Mouse (Mus musculus) forebrain, embryonic 14.5 days (tissue): ENCODE data around the gene Cdhr4. TPM values are rescaled to one million over a fixed set of nuclear protein-coding genes. Genes with fewer than 3 reads are reported as not detected.

ENCODE experiments used
- ATAC-seq: fragments of 200-750 bp; cut with Nextera tagmentation; 2 replicates; pipeline ENCODE4 v1.8.0; 2017; ENCODE audit warnings: mild to moderate bottlenecking, moderate library complexity
- DNase-seq: peaks from one replicate; pipeline ENCODE4 v3.0.0-alpha.2; 2015; ENCODE audit warnings: low spot score
- H3K27ac ChIP-seq: fragments of 300-500 bp; sonication (generic); 2 replicates; pipeline ENCODE4 v1.5.1; 2014; ENCODE audit warnings: low read depth, mild to moderate bottlenecking, control low read depth, low read length, moderate library complexity
- H3K27me3 ChIP-seq: fragments of 300-500 bp; sonication (generic); replicated peaks from 2 replicates; pipeline ENCODE4 v1.6.1; 2014; ENCODE audit warnings: low read length, control low read depth, mixed read lengths; ENCODE audit not compliant: control insufficient read depth, insufficient read depth
- H3K36me3 ChIP-seq: fragments of 300-500 bp; sonication (generic); 2 replicates; pipeline ENCODE4 v1.6.1; 2014; ENCODE audit warnings: low read length, control low read depth; ENCODE audit not compliant: control insufficient read depth, insufficient read depth
- H3K4me1 ChIP-seq: fragments of 300-500 bp; sonication (generic); 2 replicates; pipeline ENCODE4 v1.6.1; 2014; ENCODE audit warnings: antibody characterized with exemption, low read length, control low read depth; ENCODE audit not compliant: control insufficient read depth, insufficient read depth
- H3K4me2 ChIP-seq: fragments of 300-500 bp; sonication (generic); 2 replicates; pipeline ENCODE4 v1.6.1; 2014; ENCODE audit warnings: mild to moderate bottlenecking, control low read depth, low read length
- H3K4me3 ChIP-seq: fragments of 300-500 bp; sonication (generic); 2 replicates; pipeline ENCODE4 v1.5.1; 2014; ENCODE audit warnings: low read depth, low read length, control low read depth
- H3K9ac ChIP-seq: fragments of 300-500 bp; sonication (generic); 2 replicates; pipeline ENCODE4 v1.6.1; 2014; ENCODE audit warnings: mild to moderate bottlenecking, low read length, control low read depth, moderate library complexity
- H3K9me3 ChIP-seq: fragments of 300-500 bp; sonication (generic); replicated peaks from 2 replicates; pipeline ENCODE4 v1.6.1; 2016; ENCODE audit warnings: low read length, control low read depth, mixed read lengths; ENCODE audit not compliant: control insufficient read depth
- WGBS: fragments of 180-500 bp; shearing (Covaris S2); extraction: QIAGEN DNeasy Blood & Tissue Kit; methylation state at CpG from one replicate; pipeline ENCODE4 v1.1.7; 2014; 5-methylcytosine and 5-hydroxymethylcytosine counted together
- polyA plus RNA-seq: library from polyadenylated mRNA; unstranded; fragments of >200 nt; fragmentation: Nextera tagmentation; extraction: Ambion mirVana; gene quantifications from 2 replicates; pipeline ENCODE4 v1.2.1, GENCODE M21; 2014

The Cdhr4 gene
- polyA plus RNA-seq, 1 experiment from 2014 or later = 1.2 TPM

DNA sequence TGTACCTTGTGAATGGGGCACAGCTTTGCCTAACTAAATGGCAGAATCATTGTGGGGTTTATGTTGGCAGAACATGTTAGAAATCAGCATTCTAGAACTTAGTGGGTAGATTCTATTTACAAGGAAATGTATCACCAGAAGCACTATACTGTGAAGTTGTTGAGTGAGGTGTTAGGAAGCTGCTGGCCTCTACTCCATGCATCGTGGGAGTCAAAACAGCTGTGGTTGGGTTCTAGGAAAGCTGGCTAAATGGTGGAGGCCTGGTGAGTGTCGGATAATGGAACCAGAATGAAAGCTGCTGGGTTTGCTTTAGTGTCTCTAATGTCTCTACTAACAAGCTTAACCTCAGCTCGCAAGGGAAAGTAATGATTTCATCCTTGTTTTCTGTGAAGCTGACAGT, 24.8 kb downstream of the Cdhr4 start:
- Histone ChIP-seq H3K27ac (no peak overlapping the region), H3K4me1 (no peaks in the 10 kb centered on the region), H3K9ac (no peak overlapping the region), H3K36me3 (peaks cover 21% of the 10 kb centered on the region; the same call in 1 of the 2 replicates), H3K27me3 (no peaks in the 10 kb centered on the region), H3K4me3 (no peak overlapping the region), H3K4me2 (no peak overlapping the region), H3K9me3 (no peaks in the 10 kb centered on the region)
- DNase-seq = no peak
- 81% methylated on average over 3 of the region's 3 CpGs for WGBS
- no peak for ATAC-seq

- Histone ChIP-seq H3K36me3 (peaks cover 33% of the 10 kb centered on the region), H3K4me2 (no peak overlapping the region), H3K4me1 (no peaks in the 10 kb centered on the region), H3K27ac (no peak overlapping the region), H3K27me3 (no peaks in the 10 kb centered on the region), H3K9me3 (no peaks in the 10 kb centered on the region), H3K9ac (no peak overlapping the region), H3K4me3 (no peak overlapping the region)
- DNase-seq (no peak), ATAC-seq (no peak)
- WGBS = 95% methylated on average over 1 of the region's 1 CpGs
Observed at GRCm38 (mm10) chr9:108020741-108021140, 28.4 kb downstream of the Cdhr4 start.

DNA sequence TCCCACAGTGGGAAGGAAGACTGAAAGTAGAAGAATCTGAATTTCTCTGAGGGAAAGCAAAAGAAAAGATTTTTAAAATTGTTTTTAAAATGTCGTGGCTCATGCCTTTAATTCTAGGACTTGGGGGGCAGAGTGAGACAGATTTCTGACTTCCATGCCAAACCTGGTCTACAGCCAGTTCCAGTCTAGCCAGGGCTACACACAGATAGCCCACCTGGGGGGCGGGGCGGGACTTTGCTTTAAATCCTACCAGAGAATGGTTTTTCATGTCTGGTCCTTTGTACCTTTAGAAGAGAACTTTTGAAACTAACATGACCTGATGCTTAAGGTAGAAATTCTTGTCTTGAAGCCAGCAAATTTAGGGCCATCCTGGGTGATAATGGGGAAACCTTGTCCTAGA, 30.9 kb downstream of the Cdhr4 start:
- WGBS = 90% methylated on average over 3 of the region's 3 CpGs
- no peak overlapping the region for H3K4me2 ChIP-seq
- H3K27ac ChIP-seq = no peak overlapping the region
- H3K36me3 ChIP-seq = peaks cover 36% of the 10 kb centered on the region
- no peak overlapping the region for H3K4me3 ChIP-seq
- H3K27me3 ChIP-seq = no peaks in the 10 kb centered on the region
- H3K4me1 ChIP-seq = no peaks in the 10 kb centered on the region
- DNase-seq (no peak), ATAC-seq (no peak)
- H3K9ac ChIP-seq = no peak overlapping the region
- no peaks in the 10 kb centered on the region for H3K9me3 ChIP-seq

- 91% methylated on average over 3 of the region's 3 CpGs for WGBS
- Histone ChIP-seq H3K27ac (no peak overlapping the region), H3K9ac (no peak overlapping the region), H3K4me2 (no peak overlapping the region), H3K27me3 (no peaks in the 10 kb centered on the region), H3K4me1 (no peaks in the 10 kb centered on the region), H3K36me3 (peaks cover 48% of the 10 kb centered on the region), H3K9me3 (no peaks in the 10 kb centered on the region), H3K4me3 (no peak overlapping the region)
- ATAC-seq = no peak
- DNase-seq = no peak
Observed at GRCm38 (mm10) chr9:108026584-108026983, 34.3 kb downstream of the Cdhr4 start.

DNA sequence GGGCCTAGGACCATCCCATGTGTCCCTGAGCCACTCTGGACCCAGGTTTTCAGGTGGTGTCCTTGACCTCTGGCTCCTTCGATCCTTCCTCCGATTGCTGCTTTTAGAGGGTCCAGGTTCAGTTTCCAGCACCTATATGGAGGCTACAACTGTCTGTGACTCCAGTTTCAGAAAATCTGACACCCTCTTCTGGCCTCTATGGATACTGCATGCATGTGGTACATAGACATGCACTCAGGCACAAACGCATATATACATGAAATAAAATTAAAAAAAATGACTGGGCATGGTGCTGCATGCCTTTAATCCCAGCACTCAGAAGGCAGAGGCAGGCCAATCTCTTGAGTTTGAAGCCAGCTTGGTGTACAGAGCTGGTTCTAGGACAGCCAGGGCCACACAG, 35.6 kb downstream of the Cdhr4 start:
- 97% methylated on average over 3 of the region's 3 CpGs for WGBS
- DNase-seq (no peak), ATAC-seq (no peak)
- no peaks in the 10 kb centered on the region for H3K9me3 ChIP-seq
- H3K27ac ChIP-seq = no peak overlapping the region
- H3K9ac ChIP-seq = no peak overlapping the region
- no peak overlapping the region for H3K4me2 ChIP-seq
- peaks cover 58% of the 10 kb centered on the region for H3K36me3 ChIP-seq
- H3K27me3 ChIP-seq = no peaks in the 10 kb centered on the region
- no peak overlapping the region for H3K4me3 ChIP-seq
- no peaks in the 10 kb centered on the region for H3K4me1 ChIP-seq

DNA sequence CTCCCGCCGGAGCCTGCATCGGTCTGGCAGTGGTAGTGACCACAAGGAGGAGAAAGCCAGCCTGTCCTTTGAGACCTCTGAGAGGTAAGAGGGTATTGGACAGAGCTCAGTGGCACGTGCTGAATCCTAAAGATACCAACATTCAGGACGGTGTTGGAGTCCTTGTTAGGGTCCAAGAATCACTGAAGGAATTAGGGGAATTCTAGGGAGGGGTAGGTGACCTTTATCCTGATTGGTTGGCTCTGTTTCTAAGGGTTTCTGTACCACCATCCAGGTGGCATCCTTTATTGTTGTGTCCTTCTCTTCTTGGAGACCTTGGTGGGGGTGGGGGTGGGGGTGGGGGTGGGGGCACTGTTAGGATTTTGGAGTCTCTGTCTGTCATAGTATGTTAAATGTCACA, 39.8 kb downstream of the Cdhr4 start:
- WGBS = 90% methylated on average over 5 of the region's 5 CpGs
- Histone ChIP-seq H3K4me1 (no peaks in the 10 kb centered on the region), H3K4me2 (no peak overlapping the region), H3K9ac (no peak overlapping the region), H3K36me3 (peaks cover 57% of the 10 kb centered on the region), H3K9me3 (no peaks in the 10 kb centered on the region), H3K27me3 (no peaks in the 10 kb centered on the region), H3K4me3 (no peak overlapping the region), H3K27ac (no peak overlapping the region)
- ATAC-seq (no peak), DNase-seq (no peak)

DNA sequence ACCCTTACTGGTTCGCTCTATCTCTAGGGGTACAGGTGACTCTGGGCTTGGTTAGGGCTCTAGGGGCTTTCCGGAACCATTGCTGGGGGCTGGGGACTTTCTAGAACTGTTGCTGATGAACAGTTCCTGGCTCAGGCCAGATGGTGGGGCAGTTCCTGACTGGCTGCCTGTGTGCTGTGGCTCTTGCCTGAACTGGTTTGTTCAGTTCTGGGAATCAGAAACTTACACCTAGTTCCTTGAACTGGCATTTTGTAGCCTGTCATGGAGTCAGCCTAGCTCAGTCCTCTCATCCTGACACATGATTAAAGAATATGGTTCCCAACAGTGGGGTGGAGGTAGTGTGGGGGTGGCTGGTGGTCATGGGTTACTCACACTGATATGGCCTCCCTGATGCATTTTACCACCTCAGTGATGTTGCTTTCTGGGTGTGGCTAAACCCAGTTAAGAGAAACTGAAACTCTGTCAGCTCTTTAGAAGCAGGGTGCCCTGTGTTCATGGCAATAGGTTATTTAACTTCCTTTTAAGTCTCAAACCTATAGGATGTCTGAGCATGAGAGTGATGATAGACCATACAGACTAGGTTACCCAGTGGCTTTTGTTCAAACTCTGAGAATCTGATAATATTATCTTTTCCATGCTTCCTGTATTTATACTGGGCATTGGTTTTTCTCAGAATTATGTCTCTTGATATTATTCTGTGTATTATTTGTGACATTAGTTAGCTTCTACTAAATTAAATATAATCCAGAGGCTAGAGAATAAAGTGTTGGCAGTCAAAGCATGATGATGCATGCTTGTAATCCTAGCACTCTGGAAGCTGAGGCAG, 43.2 kb downstream of the Cdhr4 start:
- Histone ChIP-seq H3K4me2 (no peak overlapping the region), H3K4me1 (no peaks in the 10 kb centered on the region), H3K27me3 (no peaks in the 10 kb centered on the region), H3K9ac (no peak overlapping the region), H3K9me3 (no peaks in the 10 kb centered on the region), H3K36me3 (peaks cover 62% of the 10 kb centered on the region), H3K4me3 (no peak overlapping the region), H3K27ac (no peak overlapping the region)
- no peak for DNase-seq
- ATAC-seq = no peak
- 97% methylated on average over 2 of the region's 2 CpGs for WGBS

DNA sequence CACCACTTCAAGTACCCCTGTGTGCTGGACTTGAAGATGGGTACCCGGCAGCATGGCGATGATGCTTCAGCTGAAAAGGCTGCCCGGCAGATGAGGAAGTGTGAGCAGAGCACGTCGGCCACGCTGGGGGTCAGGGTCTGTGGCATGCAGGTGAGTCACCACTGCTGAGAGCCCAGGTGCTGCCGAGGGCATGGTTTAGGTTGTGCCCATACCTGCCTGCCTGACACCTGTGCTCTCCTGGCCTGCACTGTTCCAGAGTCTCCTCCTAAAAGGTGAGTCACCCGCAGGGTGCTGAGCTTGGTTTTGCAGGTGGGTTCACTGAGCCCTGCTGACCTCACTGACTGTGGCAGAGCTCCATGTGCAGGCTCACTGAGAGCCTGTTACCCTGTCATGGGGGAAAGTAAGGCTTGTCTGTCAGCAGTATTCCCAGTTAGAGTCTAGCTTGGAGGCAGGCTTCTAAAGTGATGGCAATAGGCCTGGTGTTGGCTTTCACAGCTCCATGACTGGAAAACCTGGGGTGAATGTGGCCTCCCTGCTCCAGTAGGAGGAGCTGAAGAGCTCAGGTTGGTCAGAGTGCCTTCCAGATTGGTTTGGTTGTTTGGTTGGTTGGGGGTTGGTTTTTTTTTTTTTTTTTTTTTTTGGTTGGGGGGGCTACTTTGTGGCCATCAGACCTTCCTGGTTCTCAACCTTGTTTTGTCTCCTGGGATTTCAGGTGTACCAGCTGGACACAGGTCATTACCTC, 52.6 kb downstream of the Cdhr4 start:
- H3K27me3 ChIP-seq = no peaks in the 10 kb centered on the region
- no peak overlapping the region for H3K4me3 ChIP-seq
- 96% methylated on average over 8 of the region's 8 CpGs for WGBS
- peaks cover 68% of the 10 kb centered on the region for H3K36me3 ChIP-seq
- DNase-seq (no peak), ATAC-seq (no peak)
- H3K27ac ChIP-seq = no peak overlapping the region
- H3K4me1 ChIP-seq = peaks cover 9% of the 10 kb centered on the region
- H3K4me2 ChIP-seq = no peak overlapping the region
- no peak overlapping the region for H3K9ac ChIP-seq
- H3K9me3 ChIP-seq = no peaks in the 10 kb centered on the region

- Histone ChIP-seq H3K9me3 (no peaks in the 10 kb centered on the region), H3K27ac (no peak overlapping the region), H3K9ac (no peak overlapping the region), H3K36me3 (peaks cover 66% of the 10 kb centered on the region), H3K4me3 (no peak overlapping the region), H3K4me1 (peaks cover 9% of the 10 kb centered on the region), H3K27me3 (no peaks in the 10 kb centered on the region), H3K4me2 (no peak overlapping the region)
- ATAC-seq (no peak), DNase-seq (no peak)
- WGBS = 88% methylated on average over 4 of the region's 4 CpGs
Observed at GRCm38 (mm10) chr9:108046582-108046981, 54.3 kb downstream of the Cdhr4 start.
